Mouse (Mus musculus) heart, embryonic 15.5 days (tissue): ENCODE results near the gene Gm47995. TPM values are rescaled to one million over a fixed set of nuclear protein-coding genes. Genes with fewer than 3 reads are reported as not detected.
"Not testable (repeated sequence)": the region's sequence is repeated elsewhere in the genome, so short reads cannot be mapped to it uniquely, and the experiment has no call there.

Experiments used
- ATAC-seq: fragments of 200-750 bp; cut with Nextera tagmentation; replicated peaks from 2 replicates; pipeline ENCODE4 v1.8.0; 2017; ENCODE audit warnings: low read depth, moderate TSS enrichment; ENCODE audit not compliant: insufficient number of reproducible peaks, insufficient read depth, low FRiP score
- H3K27ac ChIP-seq: fragments of 300-500 bp; sonication (generic); 2 replicates; pipeline ENCODE4 v1.5.1; 2015; ENCODE audit warnings: mild to moderate bottlenecking, inconsistent platforms
- H3K27me3 ChIP-seq: fragments of 300-500 bp; sonication (generic); 2 replicates; pipeline ENCODE4 v1.6.1; 2015; ENCODE audit warnings: inconsistent platforms
- H3K36me3 ChIP-seq: fragments of 300-500 bp; sonication (generic); 2 replicates; pipeline ENCODE4 v1.6.1; 2015; ENCODE audit warnings: mild to moderate bottlenecking, inconsistent platforms
- H3K4me1 ChIP-seq: fragments of 300-500 bp; sonication (generic); replicated peaks from 2 replicates; pipeline ENCODE4 v1.6.1; 2015; ENCODE audit warnings: inconsistent platforms
- H3K4me2 ChIP-seq: fragments of 300-500 bp; sonication (generic); 2 replicates; pipeline ENCODE4 v1.6.1; 2015; ENCODE audit warnings: inconsistent platforms, mild to moderate bottlenecking, moderate library complexity
- H3K4me3 ChIP-seq: fragments of 300-500 bp; sonication (generic); 2 replicates; pipeline ENCODE4 v1.5.1; 2015; ENCODE audit warnings: mild to moderate bottlenecking, inconsistent platforms
- H3K9ac ChIP-seq: fragments of 300-500 bp; sonication (generic); 2 replicates; pipeline ENCODE4 v1.6.1; 2015; ENCODE audit warnings: mild to moderate bottlenecking, inconsistent platforms
- H3K9me3 ChIP-seq: fragments of 300-500 bp; sonication (generic); replicated peaks from 2 replicates; pipeline ENCODE4 v1.6.1; 2016; ENCODE audit warnings: inconsistent platforms
- WGBS: fragments of 180-500 bp; shearing (Covaris S2); methylation state at CpG from one replicate; pipeline ENCODE4 v1.1.7; 2015; ENCODE audit warnings: mixed read lengths; 5-methylcytosine and 5-hydroxymethylcytosine counted together
- polyA plus RNA-seq: library from polyadenylated mRNA; unstranded; fragments of >200 nt; fragmentation: Nextera tagmentation; extraction: Ambion mirVana; gene quantifications from 2 replicates; pipeline ENCODE4 v1.2.1, GENCODE M21; 2015

Gm47995 gene
- polyA plus RNA-seq, 1 experiment from 2014 or later, result not detected

DNA sequence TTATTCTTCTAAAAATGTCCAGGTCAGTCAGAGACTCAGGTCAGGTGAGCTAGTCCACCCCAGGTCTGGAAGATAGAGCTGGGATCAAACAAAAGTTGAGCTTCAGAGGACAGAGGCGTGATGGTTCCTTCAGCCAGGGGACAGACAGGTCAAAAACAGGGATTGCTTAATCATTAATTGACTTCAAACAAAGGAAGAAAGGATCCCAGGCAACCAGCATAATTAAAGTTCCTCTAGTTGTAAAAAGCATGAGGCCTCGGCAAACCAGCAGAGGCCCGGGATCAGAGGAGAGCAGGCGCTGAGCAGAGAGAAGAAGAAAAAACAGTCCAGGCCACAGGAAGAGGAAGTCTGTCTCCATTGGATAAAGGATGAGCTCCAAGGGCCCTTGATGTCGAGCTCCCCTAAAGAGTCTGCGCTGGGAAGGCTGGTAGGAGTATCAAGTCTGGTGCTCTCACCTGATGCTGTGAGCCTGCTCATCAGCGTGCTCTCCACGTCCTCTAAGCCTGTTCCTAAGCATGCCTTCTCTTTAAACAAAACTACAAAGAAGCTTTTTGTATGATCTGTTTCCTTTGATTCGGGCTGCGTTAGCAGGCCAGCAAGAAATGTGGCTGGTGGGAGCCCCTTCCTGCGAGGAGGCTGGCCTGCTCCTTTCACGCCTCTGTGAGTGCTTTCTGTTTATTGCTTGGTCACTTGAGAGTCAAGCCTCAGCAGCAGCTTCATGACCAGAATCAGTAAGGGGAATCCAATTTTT, 30.8 kb upstream of the Gm47995 start:
- no peak for ATAC-seq
- WGBS, result 58% methylated on average over 12 of the region's 12 CpGs
- Histone ChIP-seq H3K9ac (no peak overlapping the region), H3K27ac (no peak overlapping the region), H3K4me1 (peaks cover 3% of the 10 kb centered on the region; the same call in 1 of the 2 replicates), H3K4me2 (no peak overlapping the region), H3K9me3 (no peaks in the 10 kb centered on the region), H3K4me3 (no peak overlapping the region), H3K27me3 (no peaks in the 10 kb centered on the region), H3K36me3 (no peaks in the 10 kb centered on the region)

DNA sequence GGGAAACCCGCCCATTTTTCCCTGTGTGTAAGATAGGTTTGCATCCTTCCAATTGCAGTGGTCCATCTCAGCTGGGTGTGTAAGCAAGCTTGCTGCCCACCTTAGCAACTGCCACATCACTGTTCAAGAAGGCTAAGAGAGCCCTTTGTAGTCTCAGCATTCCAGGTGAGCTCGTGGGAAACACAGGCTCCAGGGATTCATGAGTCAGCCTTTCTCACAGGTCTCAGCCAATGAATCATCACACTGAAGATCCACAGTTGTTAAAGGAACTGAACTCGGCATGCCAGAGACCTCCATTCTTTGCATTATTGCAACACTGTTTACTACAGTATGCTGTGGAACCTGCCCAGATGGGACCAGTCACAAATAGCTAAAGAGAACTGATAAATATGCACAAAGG, 29.6 kb upstream of the Gm47995 start:
- Histone ChIP-seq H3K36me3 (no peaks in the 10 kb centered on the region), H3K27ac (no peak overlapping the region), H3K4me1 (peaks cover 3% of the 10 kb centered on the region; the same call in 1 of the 2 replicates), H3K4me3 (no peak overlapping the region), H3K4me2 (no peak overlapping the region), H3K9ac (no peak overlapping the region), H3K9me3 (no peaks in the 10 kb centered on the region), H3K27me3 (no peaks in the 10 kb centered on the region)
- ATAC-seq, result no peak
- 67% methylated on average over 3 of the region's 3 CpGs for WGBS

DNA sequence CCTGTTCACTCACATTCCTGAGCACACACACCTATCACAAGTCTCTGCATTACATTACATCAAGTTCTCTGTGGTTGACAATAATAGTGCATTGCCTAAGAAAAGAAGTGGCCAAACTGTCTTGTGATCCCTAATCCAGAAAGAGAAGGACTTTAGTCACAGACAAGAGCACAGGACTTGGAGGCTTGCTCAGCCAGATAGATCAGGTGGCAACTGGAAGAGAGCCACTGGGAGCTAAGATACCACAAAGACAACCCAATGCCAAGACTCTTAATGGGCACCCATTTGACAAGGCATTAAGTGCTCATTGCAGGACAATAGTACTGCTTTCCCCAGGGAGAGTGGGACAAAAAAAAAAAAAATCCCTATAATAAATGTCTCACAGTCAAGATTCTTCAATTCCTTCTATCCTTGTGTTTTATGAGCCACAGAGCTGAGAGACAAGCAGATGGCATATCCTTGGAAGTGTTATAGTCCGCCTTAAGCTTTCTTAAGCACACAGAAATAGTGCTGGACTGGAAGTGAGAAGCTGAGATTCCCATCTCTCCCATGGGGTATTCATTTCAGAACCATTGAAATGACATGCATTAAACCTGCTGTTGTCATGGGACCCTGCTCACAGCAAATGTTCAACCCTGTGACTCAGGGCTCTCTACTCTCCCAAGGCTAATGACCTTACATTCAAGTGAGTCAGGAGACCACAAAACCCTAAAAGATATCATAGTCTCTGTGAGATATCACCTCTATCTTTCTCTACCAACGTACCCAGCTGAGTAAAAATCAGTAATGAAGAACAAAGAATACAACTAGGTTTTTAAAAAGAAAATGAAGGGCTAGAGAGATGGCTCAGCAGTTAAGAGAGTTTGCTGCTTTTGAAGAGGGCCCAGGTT, 26.4 kb upstream of the Gm47995 start:
- H3K4me3 ChIP-seq, result no peak overlapping the region
- 69% methylated on average over 2 of the region's 2 CpGs for WGBS
- ATAC-seq, result no peak
- no peak overlapping the region for H3K27ac ChIP-seq
- no peak overlapping the region for H3K9ac ChIP-seq
- H3K4me1 ChIP-seq, result no peaks in the 10 kb centered on the region
- H3K27me3 ChIP-seq, result no peaks in the 10 kb centered on the region
- H3K9me3 ChIP-seq, result no peaks in the 10 kb centered on the region
- H3K36me3 ChIP-seq, result no peaks in the 10 kb centered on the region
- H3K4me2 ChIP-seq, result no peak overlapping the region

DNA sequence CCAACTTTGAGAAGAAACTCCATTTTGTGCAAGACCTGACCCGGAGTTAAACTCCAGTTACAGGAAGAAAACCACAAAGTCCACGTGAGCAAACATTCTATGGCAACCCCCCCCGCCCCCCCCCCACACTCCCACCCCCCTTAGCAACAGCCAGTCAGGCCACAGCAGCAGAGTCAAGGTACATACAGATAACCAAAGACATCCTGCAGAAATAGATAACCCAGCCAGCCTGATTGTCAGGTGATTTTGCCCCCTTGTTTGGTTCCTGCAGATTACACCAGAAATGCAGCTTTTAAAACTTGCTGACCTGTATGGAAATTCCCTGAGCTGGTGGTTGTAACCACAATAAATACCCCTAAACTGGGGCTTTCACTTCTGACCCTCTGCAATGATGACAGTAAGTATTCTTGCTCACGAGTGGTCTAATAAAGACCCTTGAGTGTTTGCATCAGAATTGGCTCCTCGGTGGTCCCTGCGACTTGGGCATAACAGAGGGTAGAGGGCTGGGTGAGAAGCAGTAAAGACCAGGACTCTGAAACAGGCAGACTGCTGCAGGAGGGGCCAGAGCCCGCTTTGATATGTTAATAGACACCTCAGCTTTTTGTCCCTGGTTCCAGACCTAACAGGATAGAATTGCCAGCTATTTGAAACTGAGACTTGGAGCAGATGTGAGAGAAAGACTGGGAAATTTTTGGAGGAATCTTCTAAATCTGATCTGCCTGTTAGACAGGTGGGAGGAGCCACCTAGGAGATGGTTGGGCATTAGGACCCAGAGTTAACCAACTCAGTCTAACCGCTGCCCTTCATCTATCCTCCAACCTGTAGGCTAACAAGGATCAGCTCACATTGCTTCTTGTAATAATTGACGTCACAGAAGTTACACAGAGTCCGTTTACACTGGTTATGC, 21.0 kb upstream of the Gm47995 start:
- ATAC-seq, result peak; percentile 53; the same call in 1 of the 2 replicates
- Histone ChIP-seq H3K36me3 (no peaks in the 10 kb centered on the region), H3K4me1 (peaks cover 2% of the 10 kb centered on the region; the same call in 1 of the 2 replicates), H3K4me3 (peak overlapping the region; percentile 16), H3K4me2 (peak overlapping the region; percentile 47), H3K9me3 (no peaks in the 10 kb centered on the region), H3K9ac (no peak overlapping the region), H3K27me3 (no peaks in the 10 kb centered on the region), H3K27ac (peak overlapping the region; percentile 3; the same call in 1 of the 2 replicates)
- WGBS, result 19% methylated on average over 10 of the region's 10 CpGs

GRCm38 (mm10) chr1:151177937-151178271, 20.3 kb upstream of the Gm47995 start:
- Histone ChIP-seq H3K36me3 (no peaks in the 10 kb centered on the region), H3K4me2 (peak overlapping the region; percentile 47), H3K27me3 (no peaks in the 10 kb centered on the region), H3K9ac (no peak overlapping the region), H3K4me1 (peaks cover 2% of the 10 kb centered on the region; the same call in 1 of the 2 replicates), H3K4me3 (peak overlapping the region; percentile 16), H3K27ac (no peak overlapping the region), H3K9me3 (no peaks in the 10 kb centered on the region)
- 26% methylated on average over 4 of the region's 4 CpGs for WGBS
- peak; percentile 39 for ATAC-seq

- H3K9me3 ChIP-seq, result no peaks in the 10 kb centered on the region
- H3K4me2 ChIP-seq, result no peak overlapping the region
- 72% methylated on average over 2 of the region's 2 CpGs for whole genome bisulfite sequencing
- H3K36me3 ChIP-seq, result no peaks in the 10 kb centered on the region
- no peak overlapping the region for H3K4me3 ChIP-seq
- no peaks in the 10 kb centered on the region for H3K27me3 ChIP-seq
- no peak overlapping the region for H3K27ac ChIP-seq
- no peak overlapping the region for H3K9ac ChIP-seq
- ATAC-seq, result no peak
- H3K4me1 ChIP-seq, result peaks cover 2% of the 10 kb centered on the region; the same call in 1 of the 2 replicates
These were observed 19.7 kb upstream of the Gm47995 start for GRCm38 (mm10) chr1:151178505-151179083.

DNA sequence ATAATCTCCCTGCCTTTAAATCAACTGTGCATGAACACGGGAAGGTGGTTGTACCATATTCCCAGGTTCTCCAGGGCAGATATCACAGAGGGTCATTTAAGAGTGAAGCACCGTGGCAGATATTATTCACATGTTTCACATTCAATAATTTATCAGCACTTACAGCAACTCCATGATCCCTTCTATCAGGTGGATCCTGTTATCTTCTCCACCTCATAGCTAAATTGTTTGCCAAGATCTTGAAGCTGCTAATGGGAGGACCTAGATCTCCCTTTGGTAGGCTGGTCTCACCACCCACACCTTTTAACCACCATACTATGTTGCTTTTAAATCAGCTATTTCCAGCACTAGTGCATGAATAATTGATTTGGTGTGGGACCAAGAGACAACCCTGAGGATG, 18.1 kb upstream of the Gm47995 start:
- 83% methylated on average over 2 of the region's 2 CpGs for WGBS
- Histone ChIP-seq H3K9me3 (no peaks in the 10 kb centered on the region), H3K27ac (no peak overlapping the region), H3K4me2 (no peak overlapping the region), H3K27me3 (no peaks in the 10 kb centered on the region), H3K9ac (no peak overlapping the region), H3K4me3 (no peak overlapping the region), H3K36me3 (no peaks in the 10 kb centered on the region), H3K4me1 (peaks cover 2% of the 10 kb centered on the region; the same call in 1 of the 2 replicates)
- no peak for ATAC-seq

GRCm38 (mm10) chr1:151182266-151182665, 16.0 kb upstream of the Gm47995 start, which contains the start of gene Gm47985:
Gm47985 (plus strand) TSS chr1:151182537.
- no CpG with 5 or more reads among the region's 7 CpGs for WGBS
- not testable (repeated sequence) for H3K4me1 ChIP-seq, H3K36me3 ChIP-seq, H3K4me2 ChIP-seq, H3K27me3 ChIP-seq, H3K27ac ChIP-seq, H3K9me3 ChIP-seq, H3K4me3 ChIP-seq, ATAC-seq, H3K9ac ChIP-seq

GRCm38 (mm10) chr1:151186186-151186585, 12.1 kb upstream of the Gm47995 start:
- WGBS, result 72% methylated on average over 3 of the region's 3 CpGs
- ATAC-seq, result not testable (repeated sequence)

DNA sequence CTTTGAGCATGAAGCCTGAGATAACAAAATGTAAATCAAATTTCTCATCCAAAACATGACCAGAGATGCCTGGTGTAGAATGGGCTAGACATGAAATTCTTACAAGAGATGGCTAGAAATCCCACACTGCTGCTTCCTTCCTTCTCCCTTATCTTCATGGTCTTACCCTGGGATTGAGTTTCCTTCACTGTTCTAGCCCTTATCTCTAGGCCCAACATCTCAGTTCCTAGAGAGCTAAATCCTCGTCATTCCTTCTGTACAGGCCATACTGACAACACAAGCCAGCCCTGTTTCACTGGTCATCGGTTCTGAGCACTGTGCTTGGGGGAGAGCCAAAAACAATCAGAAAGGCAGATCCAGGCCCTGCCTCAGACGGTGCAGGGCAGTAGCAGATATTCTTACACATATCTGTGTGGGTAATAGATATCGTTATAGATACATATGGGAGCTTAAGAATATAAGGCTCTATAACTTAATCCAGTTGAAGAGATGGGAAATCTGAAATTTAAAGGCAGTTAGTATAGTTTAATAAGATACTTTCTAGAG, 11.3 kb upstream of the Gm47995 start:
- H3K27ac ChIP-seq, H3K36me3 ChIP-seq, ATAC-seq, H3K4me2 ChIP-seq, H3K27me3 ChIP-seq, H3K9ac ChIP-seq, H3K4me1 ChIP-seq, H3K4me3 ChIP-seq, H3K9me3 ChIP-seq: not testable (repeated sequence)
- WGBS, result 52% methylated on average over 4 of the region's 4 CpGs

More at GRCm38 (mm10) chr1:151186186-151186585, 12.1 kb upstream of the Gm47995 start:
- not testable (repeated sequence) for H3K4me2 ChIP-seq, H3K27ac ChIP-seq, H3K27me3 ChIP-seq, H3K4me1 ChIP-seq, H3K36me3 ChIP-seq, H3K9ac ChIP-seq, H3K9me3 ChIP-seq, H3K4me3 ChIP-seq
